ENCODE assay signal across 8 mouse cellular contexts in genomic region chr11:76374491-76375185, GRCm38 (mm10). TPM values are rescaled to one million over a fixed set of nuclear protein-coding genes. Genes with fewer than 3 reads are reported as not detected.
DNase-seq lines count a peak whose midpoint lies in the region; ATAC-seq and TF ChIP-seq lines count a peak whose summit lies in the region.

No protein-coding gene starts in this region.

- 66% methylated on average over 17 of the region's 17 CpGs for WGBS in liver, postnatal 0 days (ENCODE audit: insufficient replicate concordance)
- WGBS in hindbrain, embryonic 13.5 days: 63% methylated on average over 17 of the region's 17 CpGs
- WGBS in liver, embryonic 11.5 days: 57% methylated on average over 17 of the region's 17 CpGs
- 64% methylated on average over 17 of the region's 17 CpGs for WGBS in cerebellum, adult 2 months

- ATAC-seq in liver, postnatal 0 days: no peak
- ATAC-seq in hindbrain, embryonic 13.5 days (ENCODE audit: low FRiP score): peak; percentile 49; the same call in 1 of the 2 replicates
- ATAC-seq in liver, embryonic 11.5 days (replicated peaks; ENCODE audit: low FRiP score): no peak

- peak; percentile 48 for DNase-seq in liver
- no peak for DNase-seq in liver, postnatal 0 days
- peak; percentile 71 for DNase-seq in gastrocnemius, adult 18-20 months (ENCODE audit: low spot score)
- peak; percentile 46 for DNase-seq in liver, embryonic 11.5 days (ENCODE audit: low spot score)
- DNase-seq in ovary, postnatal 36 days (ENCODE audit: low spot score): peak; percentile 84
- DNase-seq in layer of hippocampus, postnatal 10 days (ENCODE audit: low spot score in 2 of 2): no peak
- no peak for DNase-seq in cerebellum, adult 2 months

- no peaks in the 10 kb centered on the region for H3K27me3 ChIP-seq in liver, postnatal 0 days (ENCODE audit: insufficient read depth, low read length)
- H3K27me3 ChIP-seq in hindbrain, embryonic 13.5 days: no peaks in the 10 kb centered on the region
- no peaks in the 10 kb centered on the region for H3K27me3 ChIP-seq in liver, embryonic 11.5 days (replicated peaks; ENCODE audit: control insufficient read depth, insufficient read depth, low read length)
- H3K27me3 ChIP-seq in cerebellum, adult 2 months (ENCODE audit: control insufficient read depth, insufficient read depth, low read length): no peaks in the 10 kb centered on the region

- no peak for TF ChIP-seq EP300 in liver, postnatal 0 days (IDR thresholded peaks at IDR 0.05; ENCODE audit: low read depth)

- no peak for TF ChIP-seq POLR2A in cerebellum, adult 2 months (IDR thresholded peaks at IDR 0.05; ENCODE audit: borderline replicate concordance, insufficient read depth, low read length)

- H3K4me2 ChIP-seq in liver, postnatal 0 days (ENCODE audit: low read depth, low read length): no peak overlapping the region
- no peak overlapping the region for H3K4me2 ChIP-seq in hindbrain, embryonic 13.5 days
- no peak overlapping the region for H3K4me2 ChIP-seq in liver, embryonic 11.5 days

- H3K4me1 ChIP-seq in liver, postnatal 0 days (ENCODE audit: insufficient read depth): no peaks in the 10 kb centered on the region; the same call in 1 of the 2 replicates
- H3K4me1 ChIP-seq in hindbrain, embryonic 13.5 days (replicated peaks): peaks cover 61% of the 10 kb centered on the region
- H3K4me1 ChIP-seq in liver, embryonic 11.5 days (replicated peaks; ENCODE audit: control insufficient read depth, insufficient read depth, low read length): peaks cover 2% of the 10 kb centered on the region; the same call in 1 of the 2 replicates
- H3K4me1 ChIP-seq in cerebellum, adult 2 months (ENCODE audit: control insufficient read depth, insufficient read depth, low read length): peaks cover 32% of the 10 kb centered on the region

- no peak overlapping the region for H3K9ac ChIP-seq in liver, postnatal 0 days (replicated peaks)
- no peak overlapping the region for H3K9ac ChIP-seq in hindbrain, embryonic 13.5 days
- H3K9ac ChIP-seq in liver, embryonic 11.5 days (ENCODE audit: low read depth, low read length): no peak overlapping the region

- H3K36me3 ChIP-seq in liver, postnatal 0 days (replicated peaks; ENCODE audit: insufficient read depth, low read length): no peaks in the 10 kb centered on the region
- H3K36me3 ChIP-seq in hindbrain, embryonic 13.5 days: no peaks in the 10 kb centered on the region
- no peaks in the 10 kb centered on the region for H3K36me3 ChIP-seq in liver, embryonic 11.5 days (ENCODE audit: control insufficient read depth, insufficient read depth, low read length)

- TF ChIP-seq CTCF in liver, postnatal 0 days (IDR thresholded peaks at IDR 0.05; ENCODE audit: low read depth): no peak
- TF ChIP-seq CTCF in cerebellum, adult 2 months (IDR thresholded peaks at IDR 0.05; ENCODE audit: borderline replicate concordance, insufficient read depth, low read depth, low read length): no peak

- no peaks in the 10 kb centered on the region for H3K9me3 ChIP-seq in liver, postnatal 0 days (ENCODE audit: low read length)
- no peaks in the 10 kb centered on the region for H3K9me3 ChIP-seq in hindbrain, embryonic 13.5 days
- H3K9me3 ChIP-seq in liver, embryonic 11.5 days (ENCODE audit: control insufficient read depth, low read length): no peaks in the 10 kb centered on the region

- H3K27ac ChIP-seq in liver, postnatal 0 days (ENCODE audit: low read depth): no peak overlapping the region
- H3K27ac ChIP-seq in hindbrain, embryonic 13.5 days: peak overlapping the region; percentile 66
- peak overlapping the region; percentile 40; the same call in 1 of the 2 replicates for H3K27ac ChIP-seq in liver, embryonic 11.5 days (ENCODE audit: low read depth, low read length)
- no peak overlapping the region for H3K27ac ChIP-seq in cerebellum, adult 2 months (ENCODE audit: insufficient read depth, low read length)

- H3K4me3 ChIP-seq in liver, postnatal 0 days (ENCODE audit: low read depth, low read length): no peak overlapping the region
- no peak overlapping the region for H3K4me3 ChIP-seq in hindbrain, embryonic 13.5 days
- H3K4me3 ChIP-seq in liver, embryonic 11.5 days (ENCODE audit: low read depth, low read length): no peak overlapping the region
- no peak overlapping the region for H3K4me3 ChIP-seq in cerebellum, adult 2 months (replicated peaks; ENCODE audit: insufficient read depth, low read depth, low read length)

RNA-seq across cellular contexts. Expression of gene Nxn, which starts 24.3 kb away (rescaled TPM):
- 2.5 and 2.6 TPM in 2 replicates for polyA plus RNA-seq in liver, postnatal 0 days (2015; fragmentation: Nextera tagmentation; extraction: Ambion mirVana)
- total RNA-seq in gastrocnemius, adult 18-20 months (2021): 10 to 100 TPM; 37.4 to 48.7 TPM
- 30.4 and 35.6 TPM in 2 replicates for polyA plus RNA-seq in hindbrain, embryonic 13.5 days (2015; fragmentation: Nextera tagmentation; extraction: Ambion mirVana)
- 11.8 and 12.0 TPM in 2 replicates for polyA plus RNA-seq in liver, embryonic 11.5 days (2014; fragmentation: Nextera tagmentation; extraction: Ambion mirVana)
- 10 to 100 TPM; 11.1 to 13.0 TPM for total RNA-seq in layer of hippocampus, postnatal 10 days (2021)
- polyA plus RNA-seq in cerebellum, adult 2 months (2012; rRNA removed): 24.3 and 29.8 TPM in 2 replicates

RNA-seq across cellular contexts. Expression of gene Timm22, which starts 32.1 kb away (rescaled TPM):
- polyA plus RNA-seq in liver, postnatal 0 days (2015; fragmentation: Nextera tagmentation; extraction: Ambion mirVana): 35.0 and 38.4 TPM in 2 replicates
- total RNA-seq in gastrocnemius, adult 18-20 months (2021): 10 to 100 TPM; 32.5 to 41.9 TPM
- polyA plus RNA-seq in hindbrain, embryonic 13.5 days (2015; fragmentation: Nextera tagmentation; extraction: Ambion mirVana): 116 and 119 TPM in 2 replicates
- 91.2 and 91.9 TPM in 2 replicates for polyA plus RNA-seq in liver, embryonic 11.5 days (2014; fragmentation: Nextera tagmentation; extraction: Ambion mirVana)
- total RNA-seq in layer of hippocampus, postnatal 10 days (2021): 10 to 100 TPM; 38.1 to 39.9 TPM
- polyA plus RNA-seq in cerebellum, adult 2 months (2012; rRNA removed): 27.2 and 33.7 TPM in 2 replicates

Comparison
In these comparisons a context has a peak if more than half of its experiments do, and no peak if none do; other contexts are left out.
1. DNase-seq: peak in liver (single experiment), gastrocnemius, adult 18-20 months (single experiment), liver, embryonic 11.5 days (single experiment) and ovary, postnatal 36 days (single experiment); none in liver, postnatal 0 days (single experiment), layer of hippocampus, postnatal 10 days (0 of 2) and cerebellum, adult 2 months (0 of 2).
2. H3K27ac ChIP-seq: peak in hindbrain, embryonic 13.5 days (single experiment) and liver, embryonic 11.5 days (single experiment); none in liver, postnatal 0 days (single experiment) and cerebellum, adult 2 months (single experiment).